Mouse (Mus musculus) c-Kit-positive CD71-negative TER-119-negative erythroid progenitor cells, embryonic 14.5 days (primary cell): Measurements from ENCODE around the gene Lyzl6.

Experiments
- DNase-seq: peaks from one replicate; pipeline ENCODE4 v3.0.0-alpha.2; 2013; ENCODE audit warnings: low read depth

Gene Lyzl6

DNA sequence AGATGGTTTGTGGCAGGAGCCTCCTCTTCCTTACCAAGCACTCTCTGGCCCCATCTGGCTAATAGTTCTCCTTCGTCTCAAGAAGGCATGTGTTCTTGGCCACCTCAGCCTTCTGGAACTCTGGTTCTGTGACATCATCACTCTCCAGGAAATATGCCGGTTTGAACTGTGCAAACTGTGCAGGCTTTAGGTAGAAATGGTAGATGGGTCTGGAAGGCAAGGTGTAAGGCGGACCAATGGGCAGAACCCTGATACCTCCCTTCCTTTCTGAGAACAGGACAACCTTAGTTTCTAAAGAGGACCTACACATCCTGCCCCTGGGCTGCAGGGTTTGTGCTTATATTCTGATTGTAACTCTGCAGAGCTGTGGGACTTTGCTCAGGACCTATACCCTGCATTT, at the start of gene Lyzl6:
Lyzl6 (minus strand) TSS at position 101 of the 400 bp plus-strand sequence.
- no peak for DNase-seq

DNA sequence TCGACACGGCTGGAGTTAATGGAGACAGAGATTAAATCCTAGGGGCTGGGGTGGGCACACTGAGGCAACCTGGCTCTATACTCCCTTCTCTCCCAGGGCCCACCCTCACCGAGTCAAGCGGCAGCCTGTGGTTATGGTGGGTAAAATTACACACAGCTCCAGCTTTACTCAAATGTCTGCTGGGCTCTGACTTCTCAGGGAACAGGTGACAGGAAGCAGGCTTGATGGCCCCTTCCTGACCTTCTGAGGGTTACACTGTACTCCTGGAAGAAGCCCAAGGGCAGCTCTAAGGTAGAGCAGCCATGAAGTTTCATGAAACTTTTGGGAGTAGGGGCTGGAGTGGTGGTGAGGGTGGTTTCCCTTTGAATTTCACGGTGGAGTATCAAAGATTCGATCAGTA, 48.0 kb upstream of the Lyzl6 start:
- no peak for DNase-seq

- DNase-seq = no peak
Measured at GRCm38 (mm10) chr11:103685261-103685736, 46.6 kb upstream of the Lyzl6 start.

DNA sequence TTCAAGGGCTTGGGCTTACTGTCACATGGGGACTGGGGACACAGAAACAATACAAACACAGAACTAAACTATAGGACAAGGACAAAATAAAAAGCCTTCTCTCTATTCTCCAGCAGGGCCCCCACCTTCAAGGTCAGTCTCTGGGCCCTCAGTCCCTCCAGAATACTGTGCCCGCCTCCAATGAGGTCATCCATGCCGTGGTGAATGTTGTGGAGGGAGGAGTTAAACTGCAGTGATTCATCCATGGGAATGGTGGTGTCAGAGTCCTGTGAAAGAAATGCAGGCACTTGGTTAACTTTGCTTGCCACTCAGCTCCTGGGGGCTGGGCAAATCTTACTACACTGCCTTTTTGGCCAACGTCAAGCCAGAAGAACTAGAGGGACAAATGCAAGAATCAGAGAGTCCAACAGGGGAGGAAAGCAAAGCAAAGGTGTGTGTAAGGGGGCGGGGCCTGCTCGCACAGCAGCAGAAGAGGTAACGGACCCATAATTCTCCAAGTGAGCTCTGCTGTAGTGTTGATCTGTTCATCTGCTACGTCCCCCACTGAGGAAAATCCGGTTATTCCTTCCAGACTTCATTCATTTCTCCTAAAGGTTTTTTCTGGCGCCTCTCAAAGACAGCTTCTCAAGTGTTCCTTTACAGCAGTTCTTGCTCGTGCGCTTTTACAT, 45.1 kb upstream of the Lyzl6 start:
- no peak for DNase-seq

- peak; percentile 42 for DNase-seq
Measured at GRCm38 (mm10) chr11:103677042-103677441, 38.4 kb upstream of the Lyzl6 start.

- peak; percentile 37 for DNase-seq
Measured at GRCm38 (mm10) chr11:103675556-103675955, 36.9 kb upstream of the Lyzl6 start.

DNA sequence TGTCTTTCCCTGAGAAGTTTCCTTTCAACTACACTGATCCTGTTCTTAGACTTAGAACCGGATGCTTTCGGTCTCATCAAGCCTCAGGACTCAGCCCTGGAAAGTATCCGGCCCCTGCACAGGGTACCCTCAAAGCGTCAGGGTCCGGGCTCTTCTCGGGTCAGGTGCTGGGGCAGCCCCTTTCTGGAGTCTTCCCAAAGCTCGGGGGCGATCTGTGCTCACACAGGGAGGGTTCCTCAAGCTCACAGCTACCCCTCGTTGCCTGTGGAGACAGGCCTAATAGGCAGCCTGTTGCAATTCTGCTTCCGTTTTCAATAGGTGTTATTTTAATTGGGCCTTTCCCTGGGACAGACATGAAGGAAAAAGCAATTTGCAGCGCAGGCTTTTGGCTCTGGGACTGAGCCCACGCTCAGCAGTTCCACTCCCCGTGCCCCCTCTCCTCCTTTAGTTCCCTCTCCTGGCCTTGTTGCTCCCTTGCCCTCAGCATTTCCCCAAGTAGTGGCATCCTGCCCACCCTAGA, 28.3 kb upstream of the Lyzl6 start:
- no peak for DNase-seq

GRCm38 (mm10) chr11:103666181-103666906, 27.7 kb upstream of the Lyzl6 start:
- no peak for DNase-seq

DNA sequence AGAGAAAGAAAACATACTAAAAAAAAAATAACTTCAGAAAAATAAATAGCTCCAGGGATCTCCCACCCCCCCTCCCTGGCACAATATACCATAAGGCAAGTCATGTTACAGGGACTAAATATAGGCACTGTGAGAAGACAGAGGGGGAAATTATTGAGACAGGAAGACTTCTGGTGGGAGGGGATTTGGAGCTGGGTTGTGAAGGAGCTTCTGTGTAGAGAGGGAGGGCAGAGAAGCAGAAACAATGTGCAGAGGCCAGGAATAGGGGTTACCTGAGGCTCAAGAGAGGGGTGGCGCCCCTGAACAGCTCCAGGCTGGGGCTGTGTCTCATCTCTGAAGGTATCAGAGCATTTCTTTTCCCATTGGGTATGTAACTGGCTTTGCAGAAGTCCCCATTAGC, 27.0 kb upstream of the Lyzl6 start:
- no peak for DNase-seq

GRCm38 (mm10) chr11:103663119-103663518, 24.4 kb upstream of the Lyzl6 start:
- DNase-seq = no peak

GRCm38 (mm10) chr11:103662546-103662945, 23.9 kb upstream of the Lyzl6 start:
- no peak for DNase-seq

- no peak for DNase-seq
Measured at GRCm38 (mm10) chr11:103661863-103662262, 23.2 kb upstream of the Lyzl6 start.

GRCm38 (mm10) chr11:103658189-103658588, 19.5 kb upstream of the Lyzl6 start:
- no peak for DNase-seq

GRCm38 (mm10) chr11:103656520-103656919, 17.8 kb upstream of the Lyzl6 start:
- no peak for DNase-seq

- DNase-seq = no peak
Measured at GRCm38 (mm10) chr11:103653359-103653965, 14.8 kb upstream of the Lyzl6 start.

- no peak for DNase-seq
Measured at GRCm38 (mm10) chr11:103651426-103651825, 12.7 kb upstream of the Lyzl6 start.

- DNase-seq = no peak
Measured at GRCm38 (mm10) chr11:103649983-103650493, 11.3 kb upstream of the Lyzl6 start.

GRCm38 (mm10) chr11:103649301-103649982, 10.8 kb upstream of the Lyzl6 start, which contains the start of gene Rprml:
Rprml (plus strand) TSS chr11:103649570.
- no peak for DNase-seq

DNA sequence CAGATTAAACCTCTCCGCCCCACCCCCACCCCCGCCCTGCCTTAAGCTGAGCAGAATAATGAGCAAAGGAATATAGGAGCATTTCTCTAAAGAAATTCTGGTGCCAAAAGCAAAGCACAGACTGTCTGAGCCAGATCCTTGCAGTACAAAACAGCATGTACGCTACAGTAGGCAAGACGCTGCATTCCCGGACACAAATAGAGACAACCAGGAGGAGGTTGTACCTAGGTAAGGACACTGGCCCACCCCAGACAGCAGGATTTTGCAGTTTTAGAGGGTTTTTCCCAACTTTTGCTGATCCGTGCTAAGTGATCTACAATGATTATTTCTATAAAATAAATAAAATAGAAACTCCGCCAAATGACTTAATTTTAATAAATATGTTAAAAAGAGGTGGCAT, 10.0 kb upstream of the Lyzl6 start:
- DNase-seq = no peak

- DNase-seq = no peak
Measured at GRCm38 (mm10) chr11:103647921-103648620, 9.4 kb upstream of the Lyzl6 start.

- DNase-seq = no peak
Measured at GRCm38 (mm10) chr11:103646301-103646700, 7.6 kb upstream of the Lyzl6 start.
